Mouse (Mus musculus): ENCODE measurements around the gene Swt1. TPM values are rescaled to one million over a fixed set of nuclear protein-coding genes. Genes with fewer than 3 reads are reported as not detected.
A peak's percentile ranks its signal among the peaks of the same experiment; 100 is the strongest.
"Not testable (repeated sequence)": the region's sequence is repeated elsewhere in the genome, so short reads cannot be mapped to it uniquely, and the experiment has no call there.

Swt1 gene
- polyA plus RNA-seq, 1 experiment from 2014 or later: 27.7 TPM

- H3K9ac ChIP-seq (ENCODE audit: low read depth, low read length): no peak overlapping the region
- H3K4me2 ChIP-seq: no peak overlapping the region
- H3K27me3 ChIP-seq (ENCODE audit: control insufficient read depth, insufficient read depth, low read length): no peaks in the 10 kb centered on the region
- H3K27ac ChIP-seq (ENCODE audit: low read depth, low read length): no peak overlapping the region
- H3K36me3 ChIP-seq (ENCODE audit: control insufficient read depth, insufficient read depth, low read length): peaks cover 36% of the 10 kb centered on the region
- H3K4me1 ChIP-seq (ENCODE audit: control insufficient read depth, insufficient read depth, low read length): 0 out of 2 replicates have a peak, but pooled peaks cover 3% of the 10 kb centered on the region
- H3K9me3 ChIP-seq (replicated peaks; ENCODE audit: control insufficient read depth, low read length): no peaks in the 10 kb centered on the region
- WGBS (ENCODE audit: insufficient replicate concordance): 83% methylated on average over 2 of the region's 2 CpGs
- H3K4me3 ChIP-seq (ENCODE audit: low read depth, low read length): no peak overlapping the region
- no peak for ATAC-seq (replicated peaks; ENCODE audit: insufficient number of reproducible peaks, low FRiP score, low TSS enrichment)
These were observed 75.3 kb downstream of the Swt1 start for GRCm38 (mm10) chr1:151352911-151353310.

DNA sequence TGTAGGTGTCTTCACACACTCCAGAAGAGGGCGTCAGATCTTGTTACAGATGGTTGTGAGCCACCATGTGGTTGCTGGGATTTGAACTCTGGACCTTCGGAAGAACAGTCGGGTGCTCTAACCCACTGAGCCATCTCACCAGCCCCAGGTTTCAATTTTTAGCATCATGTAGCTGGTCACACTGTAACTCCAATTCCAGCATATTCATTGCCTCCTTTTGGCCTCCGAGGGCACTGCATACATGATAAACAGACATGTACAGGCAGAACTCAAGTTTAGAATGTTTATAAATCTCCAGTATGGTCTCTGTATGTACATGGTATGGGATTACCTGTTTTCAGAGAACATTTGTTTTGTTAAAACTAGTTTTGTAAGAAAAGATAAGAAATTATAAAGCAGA lies 80.0 kb downstream of the Swt1 start:
- not testable (repeated sequence) for H3K9me3 ChIP-seq (replicated peaks; ENCODE audit: control insufficient read depth, low read length); H3K4me3 ChIP-seq (ENCODE audit: low read depth, low read length); ATAC-seq (replicated peaks; ENCODE audit: insufficient number of reproducible peaks, low FRiP score, low TSS enrichment); H3K27me3 ChIP-seq (ENCODE audit: control insufficient read depth, insufficient read depth, low read length); H3K4me2 ChIP-seq; H3K9ac ChIP-seq (ENCODE audit: low read depth, low read length); H3K27ac ChIP-seq (ENCODE audit: low read depth, low read length)
- WGBS (ENCODE audit: insufficient replicate concordance): 71% methylated on average over 4 of the region's 4 CpGs
- Histone ChIP-seq H3K36me3 (ENCODE audit: control insufficient read depth, insufficient read depth, low read length) (peaks cover 19% of the 10 kb centered on the region), H3K4me1 (ENCODE audit: control insufficient read depth, insufficient read depth, low read length) (peaks cover 13% of the 10 kb centered on the region)

DNA sequence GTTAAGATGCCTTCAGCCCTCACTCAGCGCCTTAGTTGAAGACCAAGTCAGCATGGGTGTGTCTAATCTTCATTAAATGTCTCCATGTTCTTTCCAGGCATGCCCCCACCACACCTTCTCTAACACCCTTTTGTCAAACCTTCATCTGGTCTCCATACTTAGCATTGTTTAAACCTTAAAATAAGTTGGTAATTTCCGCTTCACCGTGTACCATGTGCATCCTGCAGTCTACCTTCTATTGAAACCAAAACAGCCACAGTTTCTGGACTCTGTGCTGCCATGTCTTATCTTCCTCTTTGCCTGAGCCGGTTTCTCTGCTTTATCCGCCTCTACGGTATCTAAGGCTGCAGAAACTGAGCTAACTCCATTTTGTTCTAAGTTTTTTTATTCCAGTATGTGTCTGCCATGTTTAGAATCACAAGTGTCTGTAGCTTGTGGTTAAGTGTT lies 81.6 kb downstream of the Swt1 start:
- H3K4me2 ChIP-seq: peak overlapping the region; percentile 83
- peak overlapping the region; percentile 56 for H3K9ac ChIP-seq (ENCODE audit: low read depth, low read length)
- peaks cover 10% of the 10 kb centered on the region for H3K36me3 ChIP-seq (ENCODE audit: control insufficient read depth, insufficient read depth, low read length)
- H3K9me3 ChIP-seq (replicated peaks; ENCODE audit: control insufficient read depth, low read length): no peaks in the 10 kb centered on the region
- WGBS (ENCODE audit: insufficient replicate concordance): 10% methylated on average over 6 of the region's 6 CpGs
- peak overlapping the region; percentile 97 for H3K4me3 ChIP-seq (ENCODE audit: low read depth, low read length)
- peak overlapping the region; percentile 6; the same call in 1 of the 2 replicates for H3K27ac ChIP-seq (ENCODE audit: low read depth, low read length)
- no peak for ATAC-seq (replicated peaks; ENCODE audit: insufficient number of reproducible peaks, low FRiP score, low TSS enrichment)
- no peaks in the 10 kb centered on the region for H3K27me3 ChIP-seq (ENCODE audit: control insufficient read depth, insufficient read depth, low read length)
- peaks cover 25% of the 10 kb centered on the region for H3K4me1 ChIP-seq (ENCODE audit: control insufficient read depth, insufficient read depth, low read length)

- peak overlapping the region; percentile 99 for H3K9ac ChIP-seq (ENCODE audit: low read depth, low read length)
- H3K4me3 ChIP-seq (ENCODE audit: low read depth, low read length): peak overlapping the region; percentile 97
- no peaks in the 10 kb centered on the region for H3K9me3 ChIP-seq (replicated peaks; ENCODE audit: control insufficient read depth, low read length)
- peak overlapping the region; percentile 83 for H3K4me2 ChIP-seq
- H3K36me3 ChIP-seq (ENCODE audit: control insufficient read depth, insufficient read depth, low read length): 0 out of 2 replicates have a peak, but pooled peaks cover 2% of the 10 kb centered on the region
- ATAC-seq (replicated peaks; ENCODE audit: insufficient number of reproducible peaks, low FRiP score, low TSS enrichment): no peak
- peak overlapping the region; percentile 95; the same call in 1 of the 2 replicates for H3K27ac ChIP-seq (ENCODE audit: low read depth, low read length)
- peaks cover 30% of the 10 kb centered on the region for H3K4me1 ChIP-seq (ENCODE audit: control insufficient read depth, insufficient read depth, low read length)
- no peaks in the 10 kb centered on the region for H3K27me3 ChIP-seq (ENCODE audit: control insufficient read depth, insufficient read depth, low read length)
These were observed 82.4 kb downstream of the Swt1 start for GRCm38 (mm10) chr1:151345863-151346195.

DNA sequence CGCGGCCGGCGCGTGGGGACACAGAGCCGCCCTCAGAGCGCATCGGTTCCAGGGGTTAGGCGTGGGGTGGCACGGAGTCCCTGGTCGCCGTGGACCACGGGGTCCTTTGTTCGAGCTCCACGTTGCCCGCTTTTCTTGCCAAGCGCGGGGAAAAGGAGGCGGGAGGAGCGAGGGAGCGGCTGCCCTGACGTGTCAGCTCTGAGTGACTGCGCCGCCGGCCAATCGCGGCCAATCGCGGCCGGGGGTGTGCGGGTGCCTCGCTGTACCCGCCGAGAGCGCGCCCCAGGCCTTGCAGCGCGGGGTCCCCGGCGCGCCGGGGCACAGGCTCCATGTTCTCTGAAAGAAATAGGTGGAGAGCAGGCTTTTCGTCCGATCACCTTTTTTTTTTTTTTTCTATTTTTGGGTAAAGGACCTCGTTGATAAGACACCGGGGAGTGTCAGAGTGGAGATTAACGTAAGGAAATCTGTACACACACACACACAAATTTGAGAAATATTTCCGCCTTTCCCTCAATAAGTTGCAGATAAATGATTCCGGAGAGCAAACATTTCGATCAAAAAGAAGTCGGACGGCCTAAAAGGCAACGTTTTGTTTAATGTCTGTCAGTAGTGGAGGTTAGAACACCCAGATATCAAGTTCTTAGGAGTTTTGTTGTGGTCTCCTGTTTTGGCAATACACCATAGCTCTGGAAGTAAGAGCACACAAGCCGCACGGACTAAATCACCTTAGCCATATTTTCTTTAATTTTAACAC lies 83.0 kb downstream of the Swt1 start:
- peaks cover 33% of the 10 kb centered on the region for H3K4me1 ChIP-seq (ENCODE audit: control insufficient read depth, insufficient read depth, low read length)
- WGBS (ENCODE audit: insufficient replicate concordance): 1% methylated on average over 55 of the region's 55 CpGs
- H3K4me3 ChIP-seq (ENCODE audit: low read depth, low read length): peak overlapping the region; percentile 97
- 0 out of 2 replicates have a peak, but pooled peaks cover 2% of the 10 kb centered on the region for H3K36me3 ChIP-seq (ENCODE audit: control insufficient read depth, insufficient read depth, low read length)
- peak overlapping the region; percentile 83 for H3K4me2 ChIP-seq
- no peaks in the 10 kb centered on the region for H3K9me3 ChIP-seq (replicated peaks; ENCODE audit: control insufficient read depth, low read length)
- peak overlapping the region; percentile 99 for H3K9ac ChIP-seq (ENCODE audit: low read depth, low read length)
- ATAC-seq (replicated peaks; ENCODE audit: insufficient number of reproducible peaks, low FRiP score, low TSS enrichment): peak; percentile 83
- peak overlapping the region; percentile 95 for H3K27ac ChIP-seq (ENCODE audit: low read depth, low read length)
- no peaks in the 10 kb centered on the region for H3K27me3 ChIP-seq (ENCODE audit: control insufficient read depth, insufficient read depth, low read length)

GRCm38 (mm10) chr1:151344283-151345108 lies 83.8 kb downstream of the Swt1 start, which contains the start of gene Ivns1abp:
TSS of gene Ivns1abp (plus strand) at chr1:151344477.
- under 1% methylated on average over 87 of the region's 104 CpGs for WGBS (ENCODE audit: insufficient replicate concordance)
- Histone ChIP-seq H3K9ac (ENCODE audit: low read depth, low read length) (peak within 1 kb of the TSS; percentile 99), H3K9me3 (replicated peaks; ENCODE audit: control insufficient read depth, low read length) (no peaks in the 10 kb centered on the region), H3K27ac (ENCODE audit: low read depth, low read length) (peak within 1 kb of the TSS; percentile 95), H3K27me3 (ENCODE audit: control insufficient read depth, insufficient read depth, low read length) (no peaks in the 10 kb centered on the region), H3K4me3 (ENCODE audit: low read depth, low read length) (peak within 1 kb of the TSS; percentile 97), H3K36me3 (ENCODE audit: control insufficient read depth, insufficient read depth, low read length) (no peaks in the 10 kb centered on the region), H3K4me2 (peak within 1 kb of the TSS; percentile 83), H3K4me1 (ENCODE audit: control insufficient read depth, insufficient read depth, low read length) (peaks cover 41% of the 10 kb centered on the region)
- ATAC-seq (replicated peaks; ENCODE audit: insufficient number of reproducible peaks, low FRiP score, low TSS enrichment): peak; percentile 93

GRCm38 (mm10) chr1:151343571-151344282 lies 84.5 kb downstream of the Swt1 start:
- Histone ChIP-seq H3K4me1 (ENCODE audit: control insufficient read depth, insufficient read depth, low read length) (peaks cover 47% of the 10 kb centered on the region), H3K9me3 (replicated peaks; ENCODE audit: control insufficient read depth, low read length) (no peaks in the 10 kb centered on the region), H3K27ac (ENCODE audit: low read depth, low read length) (peak overlapping the region; percentile 95), H3K9ac (ENCODE audit: low read depth, low read length) (peak overlapping the region; percentile 99), H3K27me3 (ENCODE audit: control insufficient read depth, insufficient read depth, low read length) (no peaks in the 10 kb centered on the region), H3K4me3 (ENCODE audit: low read depth, low read length) (peak overlapping the region; percentile 97), H3K36me3 (ENCODE audit: control insufficient read depth, insufficient read depth, low read length) (no peaks in the 10 kb centered on the region), H3K4me2 (peak overlapping the region; percentile 83)
- ATAC-seq (replicated peaks; ENCODE audit: insufficient number of reproducible peaks, low FRiP score, low TSS enrichment): peak; percentile 12; the same call in 1 of the 2 replicates
- WGBS (ENCODE audit: insufficient replicate concordance): under 1% methylated on average over 17 of the region's 17 CpGs

DNA sequence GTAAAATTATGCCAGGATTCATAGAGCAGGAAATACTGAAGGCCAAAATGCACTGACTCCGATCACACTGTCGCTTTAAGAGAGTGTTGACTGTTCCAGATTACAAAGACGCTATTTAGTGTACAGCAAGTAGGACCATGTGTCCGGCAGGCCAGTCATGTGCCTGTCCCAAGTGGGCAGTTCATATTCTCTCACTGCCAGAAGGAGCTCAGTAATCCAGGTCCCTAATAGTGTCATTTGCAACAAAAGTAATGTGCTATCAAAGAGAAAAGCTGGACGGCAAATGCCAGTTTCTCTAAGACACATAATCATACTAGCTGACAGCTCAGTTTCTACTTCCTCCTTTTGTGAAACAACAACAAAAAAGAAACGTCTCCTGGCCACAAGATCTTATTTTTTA lies 85.3 kb downstream of the Swt1 start:
- H3K36me3 ChIP-seq (ENCODE audit: control insufficient read depth, insufficient read depth, low read length): no peaks in the 10 kb centered on the region
- no peak for ATAC-seq (replicated peaks; ENCODE audit: insufficient number of reproducible peaks, low FRiP score, low TSS enrichment)
- H3K9me3 ChIP-seq (replicated peaks; ENCODE audit: control insufficient read depth, low read length): no peaks in the 10 kb centered on the region
- WGBS (ENCODE audit: insufficient replicate concordance): 22% methylated on average over 6 of the region's 6 CpGs
- H3K4me3 ChIP-seq (ENCODE audit: low read depth, low read length): peak overlapping the region; percentile 97
- H3K4me1 ChIP-seq (ENCODE audit: control insufficient read depth, insufficient read depth, low read length): peaks cover 49% of the 10 kb centered on the region
- peak overlapping the region; percentile 95 for H3K27ac ChIP-seq (ENCODE audit: low read depth, low read length)
- 0 out of 2 replicates have a peak overlapping the region, but pooled peaks have one; percentile 99 for H3K9ac ChIP-seq (ENCODE audit: low read depth, low read length)
- H3K27me3 ChIP-seq (ENCODE audit: control insufficient read depth, insufficient read depth, low read length): no peaks in the 10 kb centered on the region
- H3K4me2 ChIP-seq: peak overlapping the region; percentile 83

Measured in heart, embryonic 11.5 days (tissue).